Mouse (Mus musculus) heart, embryonic 16.5 days (tissue): ENCODE measurements around the gene Ell. TPM values are rescaled to one million over a fixed set of nuclear protein-coding genes. Genes with fewer than 3 reads are reported as not detected.

Source experiments
- ATAC-seq: fragments of 200-750 bp; cut with Nextera tagmentation; replicated peaks from 2 replicates; pipeline ENCODE4 v1.8.0; 2017; ENCODE audit warnings: moderate number of reproducible peaks; ENCODE audit not compliant: insufficient read depth, low FRiP score; ENCODE audit errors: extremely low read depth
- H3K27ac ChIP-seq: fragments of 300-500 bp; sonication (generic); 2 replicates; pipeline ENCODE4 v1.5.1; 2014; ENCODE audit warnings: mild to moderate bottlenecking, low read length, control low read depth, moderate library complexity
- H3K27me3 ChIP-seq: fragments of 300-500 bp; sonication (generic); 2 replicates; pipeline ENCODE4 v1.6.1; 2014; ENCODE audit warnings: low read length, mixed read lengths; ENCODE audit not compliant: control insufficient read depth, insufficient read depth
- H3K36me3 ChIP-seq: fragments of 300-500 bp; sonication (generic); 2 replicates; pipeline ENCODE4 v1.6.1; 2014; ENCODE audit not compliant: control insufficient read depth, insufficient read depth
- H3K4me1 ChIP-seq: fragments of 300-500 bp; sonication (generic); 2 replicates; pipeline ENCODE4 v1.6.1; 2014; ENCODE audit warnings: low read length, mixed read lengths; ENCODE audit not compliant: control insufficient read depth, insufficient read depth
- H3K4me2 ChIP-seq: fragments of 300-500 bp; sonication (generic); 2 replicates; pipeline ENCODE4 v1.6.1; 2014; ENCODE audit warnings: low read depth, mild to moderate bottlenecking, control low read depth, low read length
- H3K4me3 ChIP-seq: fragments of 300-500 bp; sonication (generic); 2 replicates; pipeline ENCODE4 v1.5.1; 2014; ENCODE audit warnings: mild to moderate bottlenecking, control low read depth, low read length
- H3K9ac ChIP-seq: fragments of 300-500 bp; sonication (generic); 2 replicates; pipeline ENCODE4 v1.6.1; 2014; ENCODE audit warnings: low read length, control low read depth
- H3K9me3 ChIP-seq: fragments of 300-500 bp; sonication (generic); replicated peaks from 2 replicates; pipeline ENCODE4 v1.6.1; 2016; ENCODE audit warnings: low read length; ENCODE audit not compliant: control insufficient read depth
- WGBS: fragments of 180-500 bp; shearing (Covaris S2); extraction: QIAGEN DNeasy Blood & Tissue Kit; methylation state at CpG from one replicate; pipeline ENCODE4 v1.1.7; 2014; 5-methylcytosine and 5-hydroxymethylcytosine counted together
- polyA plus RNA-seq: library from polyadenylated mRNA; unstranded; fragments of >200 nt; fragmentation: Nextera tagmentation; extraction: Ambion mirVana; gene quantifications from 2 replicates; pipeline ENCODE4 v1.2.1, GENCODE M21; 2015

Gene Ell
- polyA plus RNA-seq, 1 experiment from 2014 or later: 14.0 TPM

- no peaks in the 10 kb centered on the region for H3K9me3 ChIP-seq
- H3K4me1 ChIP-seq: peaks cover 30% of the 10 kb centered on the region
- peak overlapping the region; percentile 38 for H3K9ac ChIP-seq
- H3K4me3 ChIP-seq: peak overlapping the region; percentile 6; the same call in 1 of the 2 replicates
- WGBS: 14% methylated on average over 24 of the region's 24 CpGs
- H3K27me3 ChIP-seq: no peaks in the 10 kb centered on the region
- H3K36me3 ChIP-seq: no peaks in the 10 kb centered on the region
- peak overlapping the region; percentile 39 for H3K4me2 ChIP-seq
- peak; percentile 7; the same call in 1 of the 2 replicates for ATAC-seq
- H3K27ac ChIP-seq: peak overlapping the region; percentile 21; the same call in 1 of the 2 replicates
Measured at GRCm38 (mm10) chr8:70631436-70631835, 92.2 kb downstream of the Ell start.

GRCm38 (mm10) chr8:70632346-70632892, 93.2 kb downstream of the Ell start, which contains the start of gene Gdf15:
TSS of gene Gdf15 (minus strand) at chr8:70632456.
- H3K27ac ChIP-seq: peak within 1 kb of the TSS; percentile 21; the same call in 1 of the 2 replicates
- no peaks in the 10 kb centered on the region for H3K27me3 ChIP-seq
- H3K4me1 ChIP-seq: peaks cover 30% of the 10 kb centered on the region
- ATAC-seq: no peak
- H3K36me3 ChIP-seq: no peaks in the 10 kb centered on the region
- H3K4me3 ChIP-seq: peak within 1 kb of the TSS; percentile 6; the same call in 1 of the 2 replicates
- 83% methylated on average over 6 of the region's 6 CpGs for WGBS
- H3K9ac ChIP-seq: peak within 1 kb of the TSS; percentile 38
- no peaks in the 10 kb centered on the region for H3K9me3 ChIP-seq
- peak within 1 kb of the TSS; percentile 39 for H3K4me2 ChIP-seq

- Histone ChIP-seq H3K4me1 (peaks cover 37% of the 10 kb centered on the region), H3K4me3 (no peak overlapping the region), H3K9ac (peak overlapping the region; percentile 43), H3K27me3 (no peaks in the 10 kb centered on the region), H3K9me3 (no peaks in the 10 kb centered on the region), H3K36me3 (no peaks in the 10 kb centered on the region), H3K4me2 (no peak overlapping the region), H3K27ac (peak overlapping the region; percentile 53)
- peak; percentile 21; the same call in 1 of the 2 replicates for ATAC-seq
- WGBS: 24% methylated on average over 6 of the region's 6 CpGs
Measured at GRCm38 (mm10) chr8:70634066-70634465, 94.8 kb downstream of the Ell start.

GRCm38 (mm10) chr8:70635527-70635926, 96.3 kb downstream of the Ell start:
- Histone ChIP-seq H3K9me3 (no peaks in the 10 kb centered on the region), H3K4me1 (peaks cover 35% of the 10 kb centered on the region), H3K9ac (no peak overlapping the region), H3K4me2 (no peak overlapping the region), H3K36me3 (no peaks in the 10 kb centered on the region), H3K4me3 (no peak overlapping the region), H3K27ac (no peak overlapping the region), H3K27me3 (no peaks in the 10 kb centered on the region)
- 74% methylated on average over 6 of the region's 6 CpGs for WGBS
- no peak for ATAC-seq

GRCm38 (mm10) chr8:70636838-70637237, 97.6 kb downstream of the Ell start:
- no peak overlapping the region for H3K27ac ChIP-seq
- no peaks in the 10 kb centered on the region for H3K9me3 ChIP-seq
- H3K36me3 ChIP-seq: no peaks in the 10 kb centered on the region
- H3K27me3 ChIP-seq: no peaks in the 10 kb centered on the region
- no peak overlapping the region for H3K9ac ChIP-seq
- ATAC-seq: no peak
- H3K4me1 ChIP-seq: peaks cover 26% of the 10 kb centered on the region
- H3K4me2 ChIP-seq: no peak overlapping the region
- no peak overlapping the region for H3K4me3 ChIP-seq
- 64% methylated on average over 8 of the region's 8 CpGs for WGBS

- WGBS: 51% methylated on average over 9 of the region's 9 CpGs
- no peak overlapping the region for H3K4me2 ChIP-seq
- H3K36me3 ChIP-seq: no peaks in the 10 kb centered on the region
- H3K9ac ChIP-seq: 0 out of 2 replicates have a peak overlapping the region, but pooled peaks have one; percentile 21
- no peak for ATAC-seq
- H3K9me3 ChIP-seq: no peaks in the 10 kb centered on the region
- H3K27ac ChIP-seq: peak overlapping the region; percentile 25
- H3K4me1 ChIP-seq: peaks cover 22% of the 10 kb centered on the region
- no peak overlapping the region for H3K4me3 ChIP-seq
- H3K27me3 ChIP-seq: no peaks in the 10 kb centered on the region
Measured at GRCm38 (mm10) chr8:70638752-70639151, 99.5 kb downstream of the Ell start.

Other genes with a start within 250 kb of the Ell start
- 34.1 and 34.2 TPM in 2 replicates for gene Ddx49, start 237.0 kb upstream of the Ell start, polyA plus RNA-seq
- 326 and 334 TPM in 2 replicates for gene Cope, start 236.9 kb upstream of the Ell start, polyA plus RNA-seq
- 1.3 TPM in 2 replicates for gene Cers1, start 223.7 kb upstream of the Ell start, polyA plus RNA-seq
- 0.45 and 1.4 TPM in 2 replicates for gene Gdf1, start 209.6 kb upstream of the Ell start, polyA plus RNA-seq
- 7.9 and 9.7 TPM in 2 replicates for gene Upf1, start 186.2 kb upstream of the Ell start, polyA plus RNA-seq
- gene Comp, start 165.9 kb upstream of the Ell start, polyA plus RNA-seq: 3.0 and 4.3 TPM in 2 replicates
- 10.2 and 10.7 TPM in 2 replicates for gene Crtc1, start 99.9 kb upstream of the Ell start, polyA plus RNA-seq
- 9.9 and 12.4 TPM in 2 replicates for gene Klhl26, start 62.5 kb upstream of the Ell start, polyA plus RNA-seq
- 0.13 and 0.41 TPM in 2 replicates for gene Tmem59l, start 52.1 kb upstream of the Ell start, polyA plus RNA-seq
- gene Crlf1, start 46.3 kb upstream of the Ell start, polyA plus RNA-seq: 3.2 and 17.8 TPM in 2 replicates
- gene Rex1bd, start 32.7 kb upstream of the Ell start, polyA plus RNA-seq: 122 and 129 TPM in 2 replicates
- gene Uba52, start 28.7 kb upstream of the Ell start, polyA plus RNA-seq: 691 and 770 TPM in 2 replicates
- 273 and 275 TPM in 2 replicates for gene Fkbp8, start 11.7 kb upstream of the Ell start, polyA plus RNA-seq
- 74.4 and 77.6 TPM in 2 replicates for gene Kxd1, start 11.5 kb upstream of the Ell start, polyA plus RNA-seq
- gene Isyna1, start 54.9 kb downstream of the Ell start, polyA plus RNA-seq: 111 and 117 TPM in 2 replicates
- 68.4 and 69.5 TPM in 2 replicates for gene Ssbp4, start 69.4 kb downstream of the Ell start, polyA plus RNA-seq
- 1.8 and 2.3 TPM in 2 replicates for gene Lrrc25, start 76.7 kb downstream of the Ell start, polyA plus RNA-seq
- gene Gdf15, start 93.0 kb downstream of the Ell start, polyA plus RNA-seq: 1.2 and 1.6 TPM in 2 replicates
- 35.5 and 36.7 TPM in 2 replicates for gene Pgpep1, start 120.9 kb downstream of the Ell start, polyA plus RNA-seq
- 252 and 258 TPM in 2 replicates for gene Lsm4, start 133.8 kb downstream of the Ell start, polyA plus RNA-seq
- gene Jund, start 159.5 kb downstream of the Ell start, polyA plus RNA-seq: 58.7 and 59.3 TPM in 2 replicates
- 0.05 TPM in 1 of 2 replicates, not detected in the other for gene Iqcn, start 164.0 kb downstream of the Ell start, polyA plus RNA-seq
- gene Gm3336, start 179.1 kb downstream of the Ell start, polyA plus RNA-seq: not detected in 2 replicates
- gene Pde4c, start 184.3 kb downstream of the Ell start, polyA plus RNA-seq: 0.38 and 0.55 TPM in 2 replicates
- gene Rab3a, start 215.2 kb downstream of the Ell start, polyA plus RNA-seq: 29.1 and 30.0 TPM in 2 replicates
- 44.0 and 50.5 TPM in 2 replicates for gene Mpv17l2, start 221.5 kb downstream of the Ell start, polyA plus RNA-seq
- 42.1 and 43.3 TPM in 2 replicates for gene Pik3r2, start 237.3 kb downstream of the Ell start, polyA plus RNA-seq